Mouse (Mus musculus) forebrain, embryonic 10.5 days (tissue): ENCODE measurements around the gene Csnk2a2. TPM values are rescaled to one million over a fixed set of nuclear protein-coding genes. Genes with fewer than 3 reads are reported as not detected.

Experiments used
- DNase-seq: peaks from one replicate; pipeline ENCODE4 v3.0.0-alpha.2; 2017; ENCODE audit warnings: low spot score; ENCODE audit errors: extremely low spot score
- H3K27ac ChIP-seq: fragments of 300-500 bp; sonication (generic); 2 replicates; pipeline ENCODE4 v1.5.1; 2016; ENCODE audit warnings: mild to moderate bottlenecking
- H3K27me3 ChIP-seq: fragments of 300-500 bp; sonication (generic); 2 replicates; pipeline ENCODE4 v1.6.1; 2016; ENCODE audit warnings: mild to moderate bottlenecking; ENCODE audit not compliant: poor library complexity, severe bottlenecking
- H3K36me3 ChIP-seq: fragments of 300-500 bp; sonication (generic); replicated peaks from 2 replicates; pipeline ENCODE4 v1.6.1; 2016; ENCODE audit warnings: mild to moderate bottlenecking, moderate library complexity
- H3K4me1 ChIP-seq: fragments of 300-500 bp; sonication (generic); 2 replicates; pipeline ENCODE4 v1.6.1; 2016
- H3K4me3 ChIP-seq: fragments of 300-500 bp; sonication (generic); 2 replicates; pipeline ENCODE4 v1.5.1; 2016; ENCODE audit warnings: mild to moderate bottlenecking, moderate library complexity
- H3K9me3 ChIP-seq: fragments of 300-500 bp; sonication (generic); 2 replicates; pipeline ENCODE4 v1.6.1; 2016; ENCODE audit warnings: mild to moderate bottlenecking, moderate library complexity
- WGBS: fragments of 180-500 bp; shearing (Covaris S2); methylation state at CpG from one replicate; pipeline ENCODE4 v1.1.7; 2016; 5-methylcytosine and 5-hydroxymethylcytosine counted together
- polyA plus RNA-seq: library from polyadenylated mRNA; unstranded; fragments of >200 nt; fragmentation: Nextera tagmentation; extraction: Ambion mirVana; gene quantifications from 2 replicates; pipeline ENCODE4 v1.2.1, GENCODE M21; 2016

Csnk2a2 gene
- polyA plus RNA-seq, 1 experiment from 2014 or later: 15.9 TPM

- Histone ChIP-seq H3K4me1 (no peaks in the 10 kb centered on the region), H3K27ac (no peak overlapping the region), H3K36me3 (no peaks in the 10 kb centered on the region), H3K9me3 (no peaks in the 10 kb centered on the region), H3K4me3 (no peak overlapping the region), H3K27me3 (no peaks in the 10 kb centered on the region)
- WGBS: 91% methylated on average over 7 of the region's 7 CpGs
- no peak for DNase-seq
Observed at GRCm38 (mm10) chr8:95502431-95502830, 12.6 kb upstream of the Csnk2a2 start.

- H3K9me3 ChIP-seq: no peaks in the 10 kb centered on the region
- no peaks in the 10 kb centered on the region for H3K4me1 ChIP-seq
- no peak for DNase-seq
- no peak overlapping the region for H3K27ac ChIP-seq
- H3K36me3 ChIP-seq: no peaks in the 10 kb centered on the region
- H3K27me3 ChIP-seq: no peaks in the 10 kb centered on the region
- 92% methylated on average over 5 of the region's 5 CpGs for WGBS
- H3K4me3 ChIP-seq: no peak overlapping the region
Observed at GRCm38 (mm10) chr8:95500436-95500835, 10.6 kb upstream of the Csnk2a2 start.

- Histone ChIP-seq H3K4me1 (no peaks in the 10 kb centered on the region), H3K4me3 (no peak overlapping the region), H3K27ac (no peak overlapping the region), H3K9me3 (no peaks in the 10 kb centered on the region), H3K36me3 (no peaks in the 10 kb centered on the region), H3K27me3 (no peaks in the 10 kb centered on the region)
- WGBS: 68% methylated on average over 4 of the region's 4 CpGs
- DNase-seq: no peak
Observed at GRCm38 (mm10) chr8:95499266-95500064, 9.6 kb upstream of the Csnk2a2 start.

- DNase-seq: no peak
- WGBS: 81% methylated on average over 3 of the region's 3 CpGs
- H3K36me3 ChIP-seq: no peaks in the 10 kb centered on the region
- no peaks in the 10 kb centered on the region for H3K4me1 ChIP-seq
- no peaks in the 10 kb centered on the region for H3K27me3 ChIP-seq
- no peak overlapping the region for H3K27ac ChIP-seq
- no peaks in the 10 kb centered on the region for H3K9me3 ChIP-seq
- no peak overlapping the region for H3K4me3 ChIP-seq
Observed at GRCm38 (mm10) chr8:95497821-95498220, 8.0 kb upstream of the Csnk2a2 start.

GRCm38 (mm10) chr8:95496420-95496819 lies 6.6 kb upstream of the Csnk2a2 start:
- WGBS: 57% methylated on average over 3 of the region's 3 CpGs
- no peak for DNase-seq
- H3K9me3 ChIP-seq: no peaks in the 10 kb centered on the region
- no peaks in the 10 kb centered on the region for H3K36me3 ChIP-seq
- H3K27me3 ChIP-seq: no peaks in the 10 kb centered on the region
- no peaks in the 10 kb centered on the region for H3K4me1 ChIP-seq
- H3K4me3 ChIP-seq: no peak overlapping the region
- no peak overlapping the region for H3K27ac ChIP-seq

GRCm38 (mm10) chr8:95495444-95495843 lies 5.6 kb upstream of the Csnk2a2 start:
- 86% methylated on average over 6 of the region's 6 CpGs for WGBS
- Histone ChIP-seq H3K4me1 (no peaks in the 10 kb centered on the region), H3K27ac (no peak overlapping the region), H3K36me3 (no peaks in the 10 kb centered on the region), H3K9me3 (no peaks in the 10 kb centered on the region), H3K27me3 (no peaks in the 10 kb centered on the region), H3K4me3 (no peak overlapping the region)
- no peak for DNase-seq

- Histone ChIP-seq H3K36me3 (peaks cover under 1% of the 10 kb centered on the region; the same call in 1 of the 2 replicates), H3K4me3 (no peak overlapping the region), H3K27ac (no peak overlapping the region), H3K9me3 (no peaks in the 10 kb centered on the region), H3K4me1 (peaks cover 16% of the 10 kb centered on the region), H3K27me3 (no peaks in the 10 kb centered on the region)
- WGBS: 72% methylated on average over 4 of the region's 4 CpGs
- DNase-seq: no peak
Observed at GRCm38 (mm10) chr8:95492057-95492456, 2.2 kb upstream of the Csnk2a2 start.

- H3K4me1 ChIP-seq: peaks cover 22% of the 10 kb centered on the region
- WGBS: 2% methylated on average over 19 of the region's 42 CpGs
- H3K27ac ChIP-seq: peak overlapping the region; percentile 93
- H3K27me3 ChIP-seq: no peaks in the 10 kb centered on the region
- DNase-seq: peak; percentile 79
- H3K36me3 ChIP-seq: peaks cover 32% of the 10 kb centered on the region
- H3K4me3 ChIP-seq: peak overlapping the region; percentile 99
- no peaks in the 10 kb centered on the region for H3K9me3 ChIP-seq
Observed at GRCm38 (mm10) chr8:95488698-95489332, 1.0 kb downstream of the Csnk2a2 start.

GRCm38 (mm10) chr8:95487800-95488697 lies 1.8 kb downstream of the Csnk2a2 start:
- Histone ChIP-seq H3K4me3 (peak overlapping the region; percentile 99), H3K27ac (peak overlapping the region; percentile 93), H3K27me3 (no peaks in the 10 kb centered on the region), H3K9me3 (no peaks in the 10 kb centered on the region), H3K4me1 (peaks cover 22% of the 10 kb centered on the region), H3K36me3 (peaks cover 40% of the 10 kb centered on the region)
- 1% methylated on average over 92 of the region's 95 CpGs for WGBS
- DNase-seq: peak; percentile 23

- Histone ChIP-seq H3K27me3 (no peaks in the 10 kb centered on the region), H3K27ac (no peak overlapping the region), H3K9me3 (no peaks in the 10 kb centered on the region), H3K4me3 (no peak overlapping the region), H3K4me1 (no peaks in the 10 kb centered on the region), H3K36me3 (peaks cover 96% of the 10 kb centered on the region)
- no peak for DNase-seq
- 97% methylated on average over 4 of the region's 4 CpGs for WGBS
Observed at GRCm38 (mm10) chr8:95470008-95470407, 19.8 kb downstream of the Csnk2a2 start.

- no peaks in the 10 kb centered on the region for H3K27me3 ChIP-seq
- no peak overlapping the region for H3K4me3 ChIP-seq
- no peaks in the 10 kb centered on the region for H3K4me1 ChIP-seq
- peaks cover 96% of the 10 kb centered on the region for H3K36me3 ChIP-seq
- H3K27ac ChIP-seq: no peak overlapping the region
- DNase-seq: no peak
- 97% methylated on average over 3 of the region's 3 CpGs for WGBS
- H3K9me3 ChIP-seq: no peaks in the 10 kb centered on the region
Observed at GRCm38 (mm10) chr8:95468995-95469394, 20.8 kb downstream of the Csnk2a2 start.

- no peak overlapping the region for H3K27ac ChIP-seq
- no peak overlapping the region for H3K4me3 ChIP-seq
- no peak for DNase-seq
- 84% methylated on average over 2 of the region's 2 CpGs for WGBS
- no peaks in the 10 kb centered on the region for H3K27me3 ChIP-seq
- no peaks in the 10 kb centered on the region for H3K9me3 ChIP-seq
- H3K36me3 ChIP-seq: peaks cover 96% of the 10 kb centered on the region
- H3K4me1 ChIP-seq: no peaks in the 10 kb centered on the region
Observed at GRCm38 (mm10) chr8:95466543-95466942, 23.3 kb downstream of the Csnk2a2 start.
